Mouse (Mus musculus): ENCODE measurements around the gene Sun2.

- TF ChIP-seq CTCF (IDR thresholded peaks at IDR 0.05) (no peak), POLR2A (IDR thresholded peaks at IDR 0.05; ENCODE audit: insufficient read depth, low read depth, low read length) (no peak)
Measured at GRCm38 (mm10) chr15:79770629-79771240, 28.4 kb upstream of the Sun2 start.

Data from heart, adult 2 months (tissue).